Mouse (Mus musculus) heart, embryonic 12.5 days (tissue): ENCODE data around the gene Dcpp2. TPM values are rescaled to one million over a fixed set of nuclear protein-coding genes. Genes with fewer than 3 reads are reported as not detected.
"Not testable (repeated sequence)": the region's sequence is repeated elsewhere in the genome, so short reads cannot be mapped to it uniquely, and the experiment has no call there.

Experiments
- ATAC-seq: fragments of 200-750 bp; cut with Nextera tagmentation; 2 replicates; pipeline ENCODE4 v1.8.0; 2017; ENCODE audit warnings: moderate TSS enrichment, moderate library complexity; ENCODE audit not compliant: insufficient number of reproducible peaks, low FRiP score
- H3K27ac ChIP-seq: fragments of 300-500 bp; sonication (generic); 2 replicates; pipeline ENCODE4 v1.5.1; 2016; ENCODE audit warnings: mild to moderate bottlenecking, moderate library complexity; ENCODE audit not compliant: poor library complexity, severe bottlenecking
- H3K27me3 ChIP-seq: fragments of 300-500 bp; sonication (generic); replicated peaks from 2 replicates; pipeline ENCODE4 v1.6.1; 2016; ENCODE audit warnings: mild to moderate bottlenecking, moderate library complexity
- H3K36me3 ChIP-seq: fragments of 300-500 bp; sonication (generic); 2 replicates; pipeline ENCODE4 v1.6.1; 2016; ENCODE audit warnings: mild to moderate bottlenecking, moderate library complexity
- H3K4me1 ChIP-seq: fragments of 300-500 bp; sonication (generic); replicated peaks from 2 replicates; pipeline ENCODE4 v1.6.1; 2016; ENCODE audit warnings: mild to moderate bottlenecking
- H3K4me2 ChIP-seq: fragments of 300-500 bp; sonication (generic); 2 replicates; pipeline ENCODE4 v1.6.1; 2016; ENCODE audit warnings: mild to moderate bottlenecking, moderate library complexity
- H3K4me3 ChIP-seq: fragments of 300-500 bp; sonication (generic); 2 replicates; pipeline ENCODE4 v1.5.1; 2016; ENCODE audit warnings: mild to moderate bottlenecking
- H3K9ac ChIP-seq: fragments of 300-500 bp; sonication (generic); 2 replicates; pipeline ENCODE4 v1.6.1; 2016; ENCODE audit warnings: mild to moderate bottlenecking, moderate library complexity
- H3K9me3 ChIP-seq: fragments of 300-500 bp; sonication (generic); replicated peaks from 2 replicates; pipeline ENCODE4 v1.6.1; 2016; ENCODE audit warnings: mild to moderate bottlenecking, moderate library complexity
- WGBS: fragments of 180-500 bp; shearing (Covaris S2); methylation state at CpG from one replicate; pipeline ENCODE4 v1.1.7; 2016; 5-methylcytosine and 5-hydroxymethylcytosine counted together
- polyA plus RNA-seq: library from polyadenylated mRNA; unstranded; fragments of >200 nt; fragmentation: Nextera tagmentation; extraction: Ambion mirVana; gene quantifications from 2 replicates; pipeline ENCODE4 v1.2.1, GENCODE M21; 2016

Dcpp2 gene
- polyA plus RNA-seq, 1 experiment from 2014 or later: not detected

DNA sequence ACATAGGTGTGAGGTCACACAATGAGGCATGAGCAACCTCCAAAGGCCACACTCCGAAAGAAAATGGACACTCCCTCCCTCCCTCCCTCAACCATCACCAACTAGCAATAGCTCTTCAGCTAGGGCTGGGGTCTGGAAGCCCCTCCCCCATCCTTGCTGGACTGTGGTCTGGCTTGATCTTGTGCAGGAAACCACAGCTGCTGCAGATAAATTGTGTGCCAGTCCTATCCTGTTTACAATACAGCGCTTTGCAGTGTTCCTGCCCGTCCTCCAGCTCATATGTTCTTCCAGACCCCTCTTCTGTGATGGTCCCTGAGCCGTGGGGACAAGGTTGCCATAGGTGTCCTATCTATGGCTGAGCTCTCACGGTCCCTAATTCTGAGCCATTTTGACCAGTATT is 50.5 kb downstream of the Dcpp2 start:
- Histone ChIP-seq H3K27ac (no peak overlapping the region), H3K4me3 (no peak overlapping the region), H3K9me3 (0 out of 2 replicates have a peak, but pooled peaks cover 4% of the 10 kb centered on the region), H3K9ac (no peak overlapping the region), H3K36me3 (no peaks in the 10 kb centered on the region), H3K27me3 (0 out of 2 replicates have a peak, but pooled peaks cover 2% of the 10 kb centered on the region), H3K4me1 (no peaks in the 10 kb centered on the region), H3K4me2 (no peak overlapping the region)
- WGBS: 54% methylated on average over 5 of the region's 5 CpGs
- ATAC-seq: peak; percentile 33; the same call in 1 of the 2 replicates

DNA sequence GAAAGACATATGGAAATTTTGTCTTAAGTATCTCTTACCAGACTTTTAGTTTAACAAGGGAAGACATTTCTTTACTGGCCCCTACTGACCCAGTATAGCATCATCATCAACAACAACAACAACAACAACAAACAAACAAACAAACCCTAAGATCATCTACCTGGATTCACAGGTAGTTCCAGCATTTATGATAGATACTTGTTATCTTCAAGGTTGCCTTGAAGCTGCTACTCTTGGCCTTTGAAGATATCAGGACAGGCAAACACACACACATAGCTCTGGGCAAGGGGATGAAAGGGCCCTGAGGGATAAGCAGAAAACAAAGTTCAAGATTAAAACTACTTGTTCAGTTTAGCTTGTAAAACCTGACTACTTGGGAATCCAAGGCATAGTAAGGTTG is 60.7 kb downstream of the Dcpp2 start, which contains the start of gene Sbp:
Sbp (plus strand) TSS at position 301 of the 400 bp plus-strand sequence.
- Histone ChIP-seq H3K27ac (no peak within 1 kb of the TSS), H3K4me2 (no peak within 1 kb of the TSS), H3K9me3 (no peaks in the 10 kb centered on the region), H3K9ac (no peak within 1 kb of the TSS), H3K4me3 (no peak within 1 kb of the TSS), H3K4me1 (no peaks in the 10 kb centered on the region), H3K27me3 (peaks cover 11% of the 10 kb centered on the region; the same call in 1 of the 2 replicates), H3K36me3 (no peaks in the 10 kb centered on the region)
- ATAC-seq: no peak

DNA sequence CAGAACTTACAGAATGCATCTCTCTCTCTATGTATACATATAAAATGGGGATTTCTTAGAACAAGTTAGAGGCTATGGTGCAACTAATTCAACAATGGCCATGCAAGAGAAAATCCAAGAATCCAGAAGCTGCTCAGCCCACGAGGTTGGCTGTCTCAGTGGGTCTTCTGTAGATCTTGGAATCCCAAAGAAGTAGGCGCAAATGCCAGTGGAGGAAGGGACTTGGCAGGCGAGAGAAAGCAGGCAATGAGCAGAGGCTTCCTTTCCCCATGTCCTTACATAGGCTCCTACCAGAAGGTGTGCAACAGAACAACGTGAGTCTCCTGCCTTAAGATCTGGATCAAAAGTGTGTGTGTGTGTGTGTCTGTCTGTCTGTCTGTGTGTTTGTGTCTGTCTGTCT is 66.8 kb downstream of the Dcpp2 start:
- H3K27me3 ChIP-seq, H3K36me3 ChIP-seq, ATAC-seq, H3K4me1 ChIP-seq, H3K9ac ChIP-seq, H3K27ac ChIP-seq, H3K4me3 ChIP-seq, H3K9me3 ChIP-seq, H3K4me2 ChIP-seq: not testable (repeated sequence)
- WGBS: 75% methylated on average over 4 of the region's 4 CpGs

DNA sequence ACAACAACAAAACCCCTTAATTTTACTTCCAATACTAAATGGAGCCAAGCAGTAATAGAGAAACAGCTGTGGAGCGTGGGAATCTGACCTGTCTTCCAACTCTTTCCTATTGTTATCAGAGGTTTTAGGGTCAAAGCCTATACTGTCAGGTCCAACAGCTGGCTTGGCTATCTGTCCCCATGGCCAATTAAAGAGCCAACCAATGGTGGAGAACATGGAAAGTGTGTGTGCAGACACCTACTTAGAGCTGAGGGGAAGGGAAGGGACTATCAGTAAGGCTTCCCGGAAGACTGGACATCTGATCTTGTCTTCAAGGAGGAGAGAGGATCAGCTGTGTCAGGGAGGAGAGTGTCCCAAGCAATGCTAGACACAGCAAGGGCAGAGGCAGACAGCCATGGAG is 68.4 kb downstream of the Dcpp2 start:
- Histone ChIP-seq H3K4me2 (no peak overlapping the region), H3K4me1 (no peaks in the 10 kb centered on the region), H3K27ac (no peak overlapping the region), H3K9ac (no peak overlapping the region), H3K4me3 (no peak overlapping the region), H3K9me3 (no peaks in the 10 kb centered on the region), H3K27me3 (no peaks in the 10 kb centered on the region), H3K36me3 (no peaks in the 10 kb centered on the region)
- no peak for ATAC-seq
- 58% methylated on average over 2 of the region's 2 CpGs for WGBS

Other genes starting within 250 kb of the Dcpp2 start
- gene Mmp25, start 235.6 kb upstream of the Dcpp2 start, polyA plus RNA-seq: 0.42 and 0.75 TPM in 2 replicates
- 0.36 TPM in 1 of 2 replicates, not detected in the other for gene Bicdl2, start 220.4 kb upstream of the Dcpp2 start, polyA plus RNA-seq
- gene Hcfc1r1, start 207.3 kb upstream of the Dcpp2 start, polyA plus RNA-seq: 334 and 337 TPM in 2 replicates
- gene Thoc6, start 207.0 kb upstream of the Dcpp2 start, polyA plus RNA-seq: 35.8 and 39.1 TPM in 2 replicates
- gene Tnfrsf12a, start 203.4 kb upstream of the Dcpp2 start, polyA plus RNA-seq: 117 and 119 TPM in 2 replicates
- gene Cldn6, start 201.6 kb upstream of the Dcpp2 start, polyA plus RNA-seq: 2.2 and 3.1 TPM in 2 replicates
- gene Cldn9, start 196.9 kb upstream of the Dcpp2 start, polyA plus RNA-seq: not detected in 2 replicates
- gene 1520401A03Rik, start 158.1 kb upstream of the Dcpp2 start, polyA plus RNA-seq: 0.18 TPM in 1 of 2 replicates, not detected in the other
- gene Pkmyt1, start 154.5 kb upstream of the Dcpp2 start, polyA plus RNA-seq: 32.4 and 32.7 TPM in 2 replicates
- gene Paqr4, start 140.0 kb upstream of the Dcpp2 start, polyA plus RNA-seq: 10.3 and 11.2 TPM in 2 replicates
- 0.17 and 0.33 TPM in 2 replicates for gene Kremen2, start 135.0 kb upstream of the Dcpp2 start, polyA plus RNA-seq
- 64.1 and 67.5 TPM in 2 replicates for gene Flywch1, start 109.3 kb upstream of the Dcpp2 start, polyA plus RNA-seq
- 6.9 and 7.3 TPM in 2 replicates for gene Flywch2, start 94.8 kb upstream of the Dcpp2 start, polyA plus RNA-seq
- 399 TPM in 2 replicates for gene Srrm2, start 90.3 kb upstream of the Dcpp2 start, polyA plus RNA-seq
- gene Elob, start 51.7 kb upstream of the Dcpp2 start, polyA plus RNA-seq: 878 and 903 TPM in 2 replicates
- not detected in 2 replicates for gene Prss33, start 44.8 kb upstream of the Dcpp2 start, polyA plus RNA-seq
- gene Prss32, start 37.0 kb upstream of the Dcpp2 start, polyA plus RNA-seq: not detected in 2 replicates
- gene Prss41, start 36.7 kb upstream of the Dcpp2 start, polyA plus RNA-seq: 0.36 TPM in 1 of 2 replicates, not detected in the other
- gene Prss21, start 12.8 kb upstream of the Dcpp2 start, polyA plus RNA-seq: not detected in 2 replicates
- not detected in 2 replicates for gene Dcpp1, start within 50 bp of the Dcpp2 start, polyA plus RNA-seq
- gene Dcpp3, start 36.6 kb downstream of the Dcpp2 start, polyA plus RNA-seq: not detected in 2 replicates
- not detected in 2 replicates for gene Sbp, start 60.8 kb downstream of the Dcpp2 start, polyA plus RNA-seq
- gene Sbpl, start 74.4 kb downstream of the Dcpp2 start, polyA plus RNA-seq: not detected in 2 replicates
- gene Prss30, start 99.7 kb downstream of the Dcpp2 start, polyA plus RNA-seq: not detected in 2 replicates
- 0.29 TPM in 1 of 2 replicates, not detected in the other for gene Prss22, start 117.2 kb downstream of the Dcpp2 start, polyA plus RNA-seq
- gene Prss27, start 157.3 kb downstream of the Dcpp2 start, polyA plus RNA-seq: 0.35 and 0.41 TPM in 2 replicates
- 49.0 and 49.2 TPM in 2 replicates for gene Kctd5, start 192.6 kb downstream of the Dcpp2 start, polyA plus RNA-seq